Mouse (Mus musculus) spleen, adult 18-20 months (tissue): ENCODE results near the gene Pnpla2.

Source experiments
- DNase-seq, 2 experiments: peaks; one replicate each; pipeline ENCODE4 v3.0.0; 2022; ENCODE audit warnings: mixed read lengths in 2 of 2

The Pnpla2 gene

DNA sequence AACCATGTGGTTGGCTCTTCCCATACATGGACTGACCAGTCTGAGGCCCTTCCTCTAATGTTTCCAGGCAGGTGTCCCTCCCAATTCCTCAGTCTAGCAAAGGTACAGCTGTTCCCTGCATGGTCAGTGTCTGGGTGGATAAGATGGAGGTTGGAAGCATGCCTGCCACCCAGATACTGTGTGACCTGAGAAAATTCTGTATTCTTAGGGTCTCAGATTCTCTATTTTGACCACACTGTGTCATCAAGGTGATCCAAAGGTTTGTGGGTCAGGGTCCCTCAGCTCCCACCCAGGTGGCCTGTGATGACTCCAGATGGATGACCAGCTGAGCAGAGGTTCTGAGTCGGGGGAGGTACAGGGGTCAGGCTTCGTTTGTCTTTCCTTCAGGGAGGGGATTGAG, 30.2 kb downstream of the Pnpla2 start:
- no peak for DNase-seq

DNA sequence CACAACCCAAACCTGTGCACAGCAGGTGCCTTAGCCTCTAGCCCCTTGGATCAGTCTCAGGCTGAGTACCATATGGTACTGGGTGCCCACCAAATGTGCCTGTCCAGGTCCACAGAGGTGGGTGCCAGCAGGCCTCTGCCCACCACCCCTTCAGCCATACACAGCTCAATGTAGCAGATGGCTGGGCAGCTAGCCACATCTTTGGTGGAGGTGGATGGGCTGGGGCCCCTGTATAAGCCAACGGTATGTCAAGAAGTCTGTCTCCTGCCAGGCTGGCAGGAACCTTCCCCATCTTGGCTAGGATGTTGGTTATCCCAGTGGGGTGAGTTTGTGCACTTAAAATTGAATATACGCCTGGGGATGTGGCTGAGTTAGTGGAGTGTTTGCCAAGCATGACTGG, 30.6 kb downstream of the Pnpla2 start:
- no peak for DNase-seq

DNA sequence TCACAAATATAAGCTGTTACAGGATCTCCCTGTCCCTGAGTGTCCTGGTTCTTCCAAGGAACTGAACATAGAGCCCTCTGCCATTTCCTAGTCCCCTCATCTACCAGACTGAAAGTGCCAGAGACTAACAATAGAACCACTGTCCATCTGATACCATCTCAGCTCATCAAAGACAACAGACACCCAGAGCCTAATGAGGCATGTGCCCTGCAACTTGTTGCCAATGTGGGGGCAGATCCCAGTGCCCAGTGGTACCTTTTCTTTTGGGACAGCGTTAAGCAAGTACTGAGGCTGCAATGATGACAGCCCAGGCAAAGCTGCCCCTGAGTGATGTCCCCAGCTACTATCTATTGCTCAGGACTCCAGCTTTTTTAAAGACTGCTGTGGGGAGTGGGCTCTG, 31.2 kb downstream of the Pnpla2 start:
- no peak for DNase-seq

DNA sequence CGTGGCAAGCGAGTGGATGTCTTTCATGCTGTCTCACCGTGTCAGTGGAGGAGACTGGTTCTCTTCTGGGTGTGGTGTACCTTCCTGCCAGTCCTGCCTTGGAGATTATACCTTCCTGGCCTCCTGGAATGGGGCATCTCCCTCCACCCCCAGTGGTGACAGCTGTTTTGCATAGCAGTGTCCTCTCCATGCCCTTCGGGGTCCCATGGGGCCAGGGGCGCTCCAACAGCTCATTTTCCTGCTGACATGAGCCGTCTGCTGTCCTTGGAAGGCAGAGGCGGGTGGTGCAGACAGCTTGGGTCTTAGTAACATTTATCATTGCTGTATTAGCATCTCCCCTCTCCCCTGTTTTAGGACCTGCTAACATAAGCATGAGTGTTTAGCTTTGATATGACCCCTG, 32.1 kb downstream of the Pnpla2 start:
- DNase-seq = no peak

DNA sequence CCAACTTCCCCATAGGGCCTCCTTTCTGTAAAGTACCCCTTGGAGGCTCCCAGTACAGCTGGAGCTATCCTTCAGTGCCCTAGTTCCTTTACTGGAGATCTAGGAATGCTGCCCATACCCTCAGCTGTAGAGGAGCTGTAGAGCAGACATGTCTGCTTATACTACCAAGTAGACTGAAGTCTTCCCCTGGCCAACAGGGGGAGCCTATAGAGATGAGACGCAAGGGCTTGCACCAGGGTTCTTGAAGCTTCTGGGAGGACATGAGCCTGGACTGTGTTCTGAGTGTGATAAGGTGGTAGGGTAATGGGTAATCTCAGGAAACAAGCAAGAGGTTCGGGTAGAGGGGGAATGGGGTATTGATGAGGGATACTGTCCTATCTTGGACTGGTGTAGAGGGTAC, 36.2 kb downstream of the Pnpla2 start:
- no peak for DNase-seq

DNA sequence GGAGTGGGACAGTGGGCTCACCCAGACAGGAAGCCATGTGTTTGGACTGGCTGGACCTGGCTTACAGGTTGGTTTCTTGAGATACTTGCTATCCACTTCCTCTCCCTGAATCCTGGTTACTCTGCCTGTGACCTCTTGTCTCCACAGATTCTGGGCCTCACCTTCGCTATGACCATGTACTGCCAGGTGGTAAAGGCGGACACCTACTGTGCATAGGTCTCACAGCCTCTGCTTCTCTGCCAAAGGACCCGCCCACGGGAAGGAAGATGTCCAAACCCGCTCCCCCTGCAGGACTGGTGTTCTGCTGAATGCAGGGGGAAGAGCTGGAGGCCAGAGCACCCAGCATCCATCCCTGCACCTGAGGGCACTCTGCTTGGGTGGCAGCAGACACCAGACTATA, 37.7 kb downstream of the Pnpla2 start:
- DNase-seq = no peak

DNA sequence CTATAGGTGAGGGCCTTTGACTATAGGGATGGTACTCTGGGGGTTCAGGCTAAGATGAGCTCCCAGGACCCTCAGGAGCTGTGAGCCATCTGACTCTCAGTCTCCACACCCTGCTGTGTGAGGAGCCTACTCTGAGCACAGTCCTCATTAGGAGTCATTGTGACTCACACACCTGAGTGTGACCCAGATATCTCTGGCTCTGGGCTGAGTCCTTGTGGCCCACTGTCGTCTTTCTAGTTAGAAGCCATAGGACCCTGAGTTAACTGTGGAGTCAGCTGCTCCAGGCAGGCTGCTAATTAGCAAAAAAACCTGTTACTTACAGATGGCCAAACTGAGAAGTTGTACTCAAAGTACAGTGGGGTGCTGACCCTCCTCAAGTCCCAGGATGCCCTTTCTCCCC, 38.7 kb downstream of the Pnpla2 start:
- no peak for DNase-seq

DNA sequence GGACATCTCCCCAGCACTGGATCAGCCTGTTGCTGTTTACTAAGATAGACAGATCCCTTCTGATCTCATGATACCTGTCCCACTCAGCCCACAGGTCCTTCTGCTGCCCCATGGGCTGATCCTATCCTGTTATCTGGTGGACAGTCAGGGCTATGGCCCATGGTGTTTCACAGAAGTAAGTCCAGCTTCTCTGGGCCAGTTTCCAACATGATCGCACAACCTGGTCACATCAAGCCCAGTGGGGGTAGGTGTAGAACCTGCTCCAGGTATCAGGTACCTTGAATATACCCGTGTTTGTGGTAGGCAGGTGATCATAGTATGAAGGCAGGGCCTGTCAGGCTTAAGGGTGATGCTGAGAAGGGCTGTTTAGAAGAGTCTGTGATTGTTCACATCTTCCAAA, 40.4 kb downstream of the Pnpla2 start:
- no peak for DNase-seq

DNA sequence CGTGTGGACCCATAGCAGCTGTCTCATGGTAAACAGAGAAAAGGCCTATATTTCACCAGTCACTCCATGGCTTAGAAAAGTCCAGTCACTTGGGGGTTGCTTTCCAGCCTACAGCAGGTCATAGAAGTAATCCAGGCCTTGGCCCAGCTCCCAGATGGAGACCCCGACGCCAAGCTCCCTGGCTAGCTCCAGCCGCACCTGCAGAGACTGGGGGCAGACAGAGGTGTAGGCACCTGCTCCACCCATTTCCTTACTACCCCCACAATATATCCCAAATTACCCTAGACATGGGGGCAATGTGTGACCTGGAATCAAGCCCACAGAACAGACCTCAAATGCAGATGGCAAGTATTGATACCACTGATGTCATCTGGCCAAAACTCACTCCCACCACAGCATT, 40.9 kb downstream of the Pnpla2 start:
- no peak for DNase-seq

DNA sequence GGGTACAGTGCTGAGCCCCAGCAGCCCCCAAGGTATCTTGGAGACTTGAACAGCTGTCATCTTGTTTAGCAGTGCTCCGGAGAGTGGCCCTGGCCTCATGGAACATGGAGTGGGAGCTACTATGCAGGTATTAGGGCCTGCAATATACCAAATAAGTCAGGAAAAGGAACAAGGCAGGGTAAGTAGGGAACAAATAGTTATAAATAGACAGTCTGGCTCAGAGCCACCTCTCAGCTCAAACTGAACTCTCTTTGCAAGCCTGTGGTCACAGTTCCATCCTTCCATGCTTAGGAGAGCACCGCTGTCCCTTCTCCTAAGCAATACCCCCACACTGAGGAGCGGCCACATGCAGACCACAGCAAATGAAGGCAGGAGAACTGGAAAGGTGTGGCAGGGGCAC, 42.6 kb downstream of the Pnpla2 start:
- DNase-seq = no peak

DNA sequence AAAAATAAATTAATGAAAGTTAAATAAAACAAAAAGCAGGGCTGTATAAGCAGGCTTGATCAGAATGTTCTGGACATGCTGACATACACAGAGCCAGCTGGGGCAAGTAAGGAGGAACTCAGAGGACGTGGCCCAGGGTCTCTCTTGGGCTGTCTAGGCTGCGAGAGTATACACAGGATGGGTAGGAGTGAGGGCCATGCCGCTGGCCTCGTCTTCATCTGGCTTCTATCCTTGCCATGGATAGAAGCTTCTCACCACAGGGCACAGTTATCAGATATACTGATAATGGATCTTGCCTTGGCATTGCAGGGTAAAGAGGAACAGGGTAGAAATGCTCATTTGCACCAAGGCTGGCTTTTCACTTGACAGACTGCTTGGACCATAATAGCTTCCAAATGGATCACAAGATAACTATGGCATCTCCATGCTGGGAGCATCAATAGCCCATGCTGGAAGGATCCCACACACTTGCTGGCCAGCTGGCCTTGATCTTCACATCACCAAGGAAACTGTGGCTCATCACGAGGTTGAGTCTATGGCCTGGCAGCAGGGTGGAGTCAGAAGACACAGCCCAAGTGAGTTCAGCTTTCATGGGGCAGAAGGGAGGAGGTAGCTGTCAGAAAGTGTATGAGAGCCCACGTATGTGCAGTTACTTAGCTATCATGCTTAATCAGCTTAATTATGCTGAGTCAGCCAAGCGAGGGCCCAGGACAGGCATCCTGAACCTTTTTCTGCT, 47.0 kb downstream of the Pnpla2 start:
- DNase-seq = no peak

DNA sequence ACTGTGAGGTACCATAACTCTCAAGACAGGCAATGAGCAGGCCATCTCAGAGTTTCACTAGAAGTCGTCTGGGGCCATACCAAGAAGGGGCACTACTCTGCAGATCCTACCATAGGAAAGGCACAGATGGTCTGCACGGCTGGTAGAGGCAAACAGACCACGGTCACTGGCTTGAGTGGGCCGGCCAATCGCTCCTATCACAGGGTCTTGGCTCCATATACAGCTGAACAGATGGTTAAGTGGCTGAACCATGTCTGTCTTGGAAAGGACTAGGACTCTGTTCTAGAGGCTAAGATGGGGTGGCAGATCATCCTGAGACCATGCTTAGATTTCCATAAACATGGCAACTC, 47.5 kb downstream of the Pnpla2 start:
- DNase-seq = no peak

DNA sequence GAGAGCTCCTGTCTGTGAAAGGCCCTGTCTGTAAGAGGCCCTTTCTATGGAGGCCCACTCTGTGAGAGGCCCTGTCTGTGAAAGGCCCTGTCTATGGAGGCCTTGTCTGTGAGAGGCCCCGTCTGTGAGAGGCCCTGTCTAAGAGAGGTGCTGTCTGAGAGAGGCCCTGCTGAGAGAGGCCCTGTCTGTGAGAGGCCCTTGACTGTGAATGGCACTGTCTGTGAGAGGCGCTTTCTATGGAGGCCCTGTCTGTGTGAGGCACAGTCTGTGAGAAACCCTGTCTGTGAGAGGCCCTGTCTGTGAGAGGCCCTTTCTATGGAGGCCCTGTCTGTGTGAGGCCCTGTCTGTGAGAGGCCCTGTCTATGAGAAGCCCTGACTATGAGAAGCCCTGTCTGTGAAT, 51.3 kb downstream of the Pnpla2 start:
- no peak for DNase-seq

DNA sequence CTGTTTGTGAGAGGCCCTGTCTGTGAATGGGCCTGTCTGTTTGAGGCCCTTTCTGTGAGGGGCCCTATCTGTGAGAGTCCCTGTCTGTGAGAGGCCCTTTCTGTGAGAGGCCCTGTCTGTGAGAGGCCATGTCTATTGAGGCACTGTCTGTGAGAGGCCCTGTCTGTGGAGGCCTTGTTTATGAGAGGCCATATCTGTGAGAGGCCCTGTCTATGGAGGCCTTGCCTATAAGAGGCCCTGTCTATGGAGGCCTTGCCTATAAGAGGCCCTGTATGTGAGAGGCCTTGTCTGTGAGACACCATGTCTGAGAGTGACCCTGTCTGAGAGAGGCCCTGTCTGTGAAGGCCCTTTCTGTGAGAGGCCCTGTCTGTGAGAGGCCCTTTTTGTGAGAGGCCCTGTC, 53.2 kb downstream of the Pnpla2 start:
- DNase-seq = no peak

DNA sequence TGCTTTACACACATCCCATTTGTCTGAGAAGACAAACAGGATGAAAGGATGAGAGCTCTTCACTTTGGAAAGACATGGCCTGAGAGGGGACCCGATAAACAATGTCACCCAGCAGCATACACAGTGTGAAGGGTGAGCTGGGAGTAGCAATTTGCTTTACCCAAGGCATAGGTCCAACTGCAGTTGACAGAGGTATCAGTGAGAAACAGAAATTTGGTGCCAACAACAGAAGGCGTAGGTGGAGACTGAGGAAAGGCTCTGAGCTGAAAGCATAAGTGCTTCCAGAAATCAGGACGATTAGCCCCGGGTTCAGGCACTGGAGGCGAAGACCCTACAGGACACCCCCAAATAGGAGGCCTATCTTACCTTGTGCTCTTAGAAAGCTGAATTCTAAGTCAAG, 55.2 kb downstream of the Pnpla2 start:
- no peak for DNase-seq
